13 mouse cellular contexts compared by ENCODE assay signal in the genomic region with DNA sequence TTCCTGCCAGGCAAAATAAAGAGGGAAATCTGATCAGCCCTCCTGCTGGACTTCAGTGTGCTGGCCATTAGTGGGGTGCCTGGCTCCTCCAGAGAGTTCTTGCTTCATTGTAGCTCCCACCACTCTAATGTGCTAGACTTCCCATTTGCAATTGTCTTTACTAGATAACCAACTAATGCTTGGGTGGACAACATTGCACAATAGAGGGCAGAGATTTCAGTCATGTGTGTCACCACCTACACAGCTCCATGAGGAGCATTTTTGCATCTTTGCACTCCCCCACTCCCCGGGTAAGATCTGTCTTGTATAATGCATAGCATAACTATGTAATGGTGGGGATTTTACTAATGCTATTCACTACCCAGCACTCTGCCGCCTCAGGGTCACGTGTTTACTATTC.
"Had no signal": no experiment of that assay in that cellular context is flagged by ENCODE, and none has a peak within 500 bp of the region (broad histone marks: within the 10 kb centered on the region; RNA-seq: fewer than 3 reads in every experiment).

No protein-coding gene starts in this region.

- H3K4me1 ChIP-seq: megakaryocyte, embryonic 14.5 days had no signal

- H3K27me3 ChIP-seq: liver, embryonic 13.5 days; lung, embryonic 15.5 days had no signal

- H3K36me3 ChIP-seq: limb, embryonic 10.5 days; liver, embryonic 13.5 days; lung, embryonic 15.5 days; midbrain, embryonic 12.5 days had no signal

- H3K9me3 ChIP-seq: limb, embryonic 10.5 days; liver, embryonic 13.5 days; lung, embryonic 15.5 days; midbrain, embryonic 12.5 days had no signal

- H3K9ac ChIP-seq: liver, embryonic 13.5 days; lung, embryonic 15.5 days; midbrain, embryonic 12.5 days had no signal

- ATAC-seq: inflammation-experienced regulatory T-cells, adult 6 months; intestine, postnatal 0 days; midbrain, embryonic 16.5 days had no signal

- H3K4me3 ChIP-seq: left cerebral cortex, adult 2 months; limb, embryonic 10.5 days; liver, embryonic 13.5 days; lung, embryonic 15.5 days; megakaryocyte, embryonic 14.5 days; midbrain, embryonic 12.5 days had no signal

- DNase-seq: kidney, postnatal 25 days; liver, embryonic 13.5 days; right cerebral cortex, postnatal 14 days; thymus, adult 18-20 months; thymus, postnatal 14 days had no signal

- H3K4me2 ChIP-seq: liver, embryonic 13.5 days; lung, embryonic 15.5 days; midbrain, embryonic 12.5 days had no signal

- H3K27ac ChIP-seq: left cerebral cortex, adult 2 months; limb, embryonic 10.5 days; liver, embryonic 13.5 days; lung, embryonic 15.5 days; midbrain, embryonic 12.5 days had no signal
